Mouse (Mus musculus): ENCODE measurements around the gene Cenpn. TPM values are rescaled to one million over a fixed set of nuclear protein-coding genes. Genes with fewer than 3 reads are reported as not detected.

Gene Cenpn
- polyA plus RNA-seq, 1 experiment from 2014 or later: 5.7 TPM

DNA sequence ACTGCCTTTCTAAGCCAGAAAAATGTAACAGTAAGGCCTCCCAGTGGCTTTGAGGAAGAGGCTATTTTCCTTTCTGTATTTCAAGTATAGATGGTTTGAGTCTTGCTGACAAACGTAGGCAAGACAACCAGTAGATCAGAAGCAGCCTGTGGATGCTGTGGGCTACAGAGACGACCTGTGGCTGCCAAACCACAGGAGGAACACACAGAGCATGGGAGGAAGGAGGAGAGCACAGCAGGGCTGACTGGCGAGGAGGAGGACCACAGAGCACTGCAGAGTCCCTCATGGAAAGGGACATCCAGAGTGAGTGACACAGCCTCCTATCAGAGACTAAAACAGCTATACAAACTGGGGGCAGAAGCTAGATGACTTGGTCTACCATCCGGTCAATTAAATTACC is 16.3 kb upstream of the Cenpn start:
- peaks cover 5% of the 10 kb centered on the region; the same call in 1 of the 2 replicates for H3K36me3 ChIP-seq (ENCODE audit: control insufficient read depth, insufficient read depth)
- WGBS: 84% methylated on average over 4 of the region's 4 CpGs
- ATAC-seq: no peak
- no peak for TF ChIP-seq CTCF (IDR thresholded peaks at IDR 0.05; ENCODE audit: low read depth)
- no peaks in the 10 kb centered on the region for H3K4me1 ChIP-seq (replicated peaks; ENCODE audit: control insufficient read depth, insufficient read depth, low read length)
- H3K4me3 ChIP-seq (ENCODE audit: low read depth, low read length): no peak overlapping the region
- H3K27me3 ChIP-seq (replicated peaks; ENCODE audit: control insufficient read depth, insufficient read depth, low read length): no peaks in the 10 kb centered on the region
- H3K4me2 ChIP-seq (replicated peaks; ENCODE audit: low read depth): no peak overlapping the region
- H3K27ac ChIP-seq (ENCODE audit: low read depth, low read length): no peak overlapping the region
- H3K9me3 ChIP-seq (ENCODE audit: control insufficient read depth): no peaks in the 10 kb centered on the region
- H3K9ac ChIP-seq (ENCODE audit: low read depth, low read length): no peak overlapping the region

DNA sequence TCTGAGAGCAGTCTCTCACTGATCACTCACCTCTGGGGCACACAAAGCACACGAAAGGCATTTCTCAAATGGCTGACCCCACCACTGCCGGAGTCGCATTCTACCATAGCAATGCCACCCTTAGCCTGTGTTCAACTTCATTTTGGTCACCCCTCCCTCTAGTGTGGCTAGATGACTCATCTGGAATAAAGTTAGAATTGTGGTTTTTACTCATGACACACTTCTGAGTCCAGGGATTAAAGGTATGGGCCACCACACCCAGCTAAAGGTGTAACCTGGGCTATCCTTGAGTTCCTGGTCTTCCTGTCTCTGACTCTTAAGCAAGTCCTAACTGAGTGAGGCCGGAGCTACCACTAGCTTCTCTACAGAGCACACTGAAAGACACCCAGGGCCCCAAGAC is 15.7 kb upstream of the Cenpn start:
- Histone ChIP-seq H3K4me2 (replicated peaks; ENCODE audit: low read depth) (no peak overlapping the region), H3K27me3 (replicated peaks; ENCODE audit: control insufficient read depth, insufficient read depth, low read length) (no peaks in the 10 kb centered on the region), H3K9ac (ENCODE audit: low read depth, low read length) (no peak overlapping the region), H3K4me1 (replicated peaks; ENCODE audit: control insufficient read depth, insufficient read depth, low read length) (no peaks in the 10 kb centered on the region), H3K9me3 (ENCODE audit: control insufficient read depth) (no peaks in the 10 kb centered on the region), H3K4me3 (ENCODE audit: low read depth, low read length) (no peak overlapping the region), H3K36me3 (ENCODE audit: control insufficient read depth, insufficient read depth) (peaks cover 10% of the 10 kb centered on the region; the same call in 1 of the 2 replicates), H3K27ac (ENCODE audit: low read depth, low read length) (no peak overlapping the region)
- no peak for ATAC-seq
- no peak for TF ChIP-seq CTCF (IDR thresholded peaks at IDR 0.05; ENCODE audit: low read depth)
- 92% methylated on average over 4 of the region's 4 CpGs for WGBS

DNA sequence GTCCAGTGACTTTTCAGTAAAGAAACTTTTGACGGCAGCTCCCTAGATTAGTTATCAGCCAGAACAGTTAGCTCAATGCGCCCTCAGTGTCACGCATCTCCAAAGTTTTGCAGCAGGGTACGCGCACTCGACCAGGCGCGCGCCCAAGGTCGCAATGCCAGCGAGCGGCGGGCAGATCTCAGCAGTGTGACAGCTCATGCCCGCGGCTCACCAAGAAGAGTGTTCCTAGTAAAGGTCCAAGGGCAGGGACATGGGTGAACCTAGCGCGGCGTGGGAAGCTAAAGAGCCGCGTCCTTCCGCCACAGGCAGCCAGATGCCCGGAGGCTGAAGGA is 559 bp upstream of the Cenpn start:
- no peaks in the 10 kb centered on the region for H3K27me3 ChIP-seq (replicated peaks; ENCODE audit: control insufficient read depth, insufficient read depth, low read length)
- no peaks in the 10 kb centered on the region for H3K9me3 ChIP-seq (ENCODE audit: control insufficient read depth)
- H3K9ac ChIP-seq (ENCODE audit: low read depth, low read length): peak overlapping the region; percentile 80
- ATAC-seq: peak; percentile 68
- peak overlapping the region; percentile 94 for H3K4me3 ChIP-seq (ENCODE audit: low read depth, low read length)
- peak overlapping the region; percentile 89 for H3K4me2 ChIP-seq (replicated peaks; ENCODE audit: low read depth)
- no peak for TF ChIP-seq CTCF (IDR thresholded peaks at IDR 0.05; ENCODE audit: low read depth)
- H3K27ac ChIP-seq (ENCODE audit: low read depth, low read length): peak overlapping the region; percentile 88
- no peaks in the 10 kb centered on the region; the same call in 1 of the 2 replicates for H3K36me3 ChIP-seq (ENCODE audit: control insufficient read depth, insufficient read depth)
- H3K4me1 ChIP-seq (replicated peaks; ENCODE audit: control insufficient read depth, insufficient read depth, low read length): peaks cover 9% of the 10 kb centered on the region; the same call in 1 of the 2 replicates
- WGBS: 0% methylated on average over 22 of the region's 22 CpGs

DNA sequence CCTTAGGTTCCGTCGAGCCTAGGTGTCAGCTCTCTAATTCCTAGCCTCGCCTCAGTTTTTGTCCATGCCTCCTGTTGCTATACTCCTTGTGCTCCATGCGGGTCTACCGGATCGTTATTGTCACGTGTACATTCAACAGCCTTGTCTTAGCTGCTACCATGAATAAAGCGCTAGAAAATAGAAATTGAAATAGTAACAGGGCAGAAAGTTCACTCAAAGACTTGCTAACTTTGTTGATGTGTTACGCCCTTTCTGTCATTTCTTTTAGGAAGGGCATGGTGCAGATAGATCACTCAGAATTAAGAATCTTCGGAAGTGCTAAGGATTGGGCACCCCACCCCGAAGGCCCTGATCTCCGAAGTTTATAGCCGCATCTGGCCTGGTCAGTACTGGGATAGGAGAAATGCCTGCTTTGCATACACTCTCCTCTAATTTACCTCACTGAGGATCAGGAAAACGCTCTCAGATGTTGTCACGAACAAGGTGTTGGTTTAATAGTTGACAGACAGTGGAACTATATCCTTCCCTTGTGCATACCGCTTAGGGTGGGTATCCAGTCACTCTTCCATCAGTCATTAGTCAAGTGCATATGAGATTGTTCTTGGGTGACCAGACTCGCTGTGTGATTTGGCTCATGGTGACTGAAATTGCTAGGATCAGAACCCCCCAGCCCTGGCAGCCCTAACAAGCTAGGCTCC is 679 bp downstream of the Cenpn start:
- 0 out of 2 replicates have a peak overlapping the region, but pooled peaks have one; percentile 88 for H3K27ac ChIP-seq (ENCODE audit: low read depth, low read length)
- ATAC-seq: no peak
- no peak for TF ChIP-seq CTCF (IDR thresholded peaks at IDR 0.05; ENCODE audit: low read depth)
- no peaks in the 10 kb centered on the region for H3K9me3 ChIP-seq (ENCODE audit: control insufficient read depth)
- 20% methylated on average over 17 of the region's 17 CpGs for WGBS
- peak overlapping the region; percentile 89 for H3K4me2 ChIP-seq (replicated peaks; ENCODE audit: low read depth)
- peak overlapping the region; percentile 80 for H3K9ac ChIP-seq (ENCODE audit: low read depth, low read length)
- peaks cover 9% of the 10 kb centered on the region; the same call in 1 of the 2 replicates for H3K4me1 ChIP-seq (replicated peaks; ENCODE audit: control insufficient read depth, insufficient read depth, low read length)
- no peaks in the 10 kb centered on the region for H3K36me3 ChIP-seq (ENCODE audit: control insufficient read depth, insufficient read depth)
- H3K4me3 ChIP-seq (ENCODE audit: low read depth, low read length): peak overlapping the region; percentile 94
- H3K27me3 ChIP-seq (replicated peaks; ENCODE audit: control insufficient read depth, insufficient read depth, low read length): no peaks in the 10 kb centered on the region

DNA sequence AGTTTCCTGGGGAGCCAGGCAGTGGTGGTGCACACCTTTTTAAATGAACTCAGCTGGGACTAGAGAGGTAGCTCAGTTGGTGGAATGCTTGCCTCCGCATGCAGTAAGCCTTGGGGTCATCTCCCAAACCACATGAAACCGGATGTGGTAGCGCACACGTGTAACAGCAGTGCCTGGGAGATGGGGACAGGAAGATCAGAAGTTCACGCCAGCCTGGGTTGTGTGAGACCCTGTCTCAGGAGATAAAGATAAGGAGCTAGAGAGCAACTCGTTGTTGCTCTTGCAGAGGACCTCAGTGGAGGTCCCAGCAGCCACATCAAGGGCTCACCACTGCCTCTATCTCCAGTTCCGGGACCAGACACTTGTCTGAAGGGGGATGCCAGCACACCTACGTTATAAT is 2.0 kb downstream of the Cenpn start:
- no peaks in the 10 kb centered on the region for H3K27me3 ChIP-seq (replicated peaks; ENCODE audit: control insufficient read depth, insufficient read depth, low read length)
- peaks cover 9% of the 10 kb centered on the region; the same call in 1 of the 2 replicates for H3K4me1 ChIP-seq (replicated peaks; ENCODE audit: control insufficient read depth, insufficient read depth, low read length)
- no peaks in the 10 kb centered on the region for H3K36me3 ChIP-seq (ENCODE audit: control insufficient read depth, insufficient read depth)
- H3K4me2 ChIP-seq (replicated peaks; ENCODE audit: low read depth): no peak overlapping the region
- no peak for ATAC-seq
- no peak overlapping the region for H3K4me3 ChIP-seq (ENCODE audit: low read depth, low read length)
- no peak overlapping the region for H3K9ac ChIP-seq (ENCODE audit: low read depth, low read length)
- no peaks in the 10 kb centered on the region for H3K9me3 ChIP-seq (ENCODE audit: control insufficient read depth)
- H3K27ac ChIP-seq (ENCODE audit: low read depth, low read length): no peak overlapping the region
- no peak for TF ChIP-seq CTCF (IDR thresholded peaks at IDR 0.05; ENCODE audit: low read depth)
- WGBS: 91% methylated on average over 8 of the region's 8 CpGs

DNA sequence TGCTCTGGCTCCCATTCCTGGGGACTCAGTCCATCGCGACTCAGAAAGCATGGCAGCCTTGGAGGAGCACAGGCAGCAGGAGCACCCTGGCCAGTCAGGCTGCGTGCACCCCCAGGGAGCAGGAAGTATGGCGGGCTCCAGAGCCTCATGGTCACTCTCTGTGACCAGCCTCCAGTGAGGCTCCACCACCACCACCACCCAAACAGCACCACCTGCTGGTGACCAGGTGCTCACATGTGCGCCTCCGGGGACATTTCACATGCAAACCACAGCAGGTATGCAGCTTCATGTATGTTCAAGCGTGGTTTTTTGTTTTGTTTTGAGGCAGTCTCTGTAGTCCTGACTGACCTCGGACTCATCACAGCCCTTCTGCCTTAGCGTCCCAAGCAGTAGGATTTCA is 6.3 kb downstream of the Cenpn start:
- Histone ChIP-seq H3K9ac (ENCODE audit: low read depth, low read length) (no peak overlapping the region), H3K4me1 (replicated peaks; ENCODE audit: control insufficient read depth, insufficient read depth, low read length) (no peaks in the 10 kb centered on the region), H3K4me3 (ENCODE audit: low read depth, low read length) (no peak overlapping the region), H3K36me3 (ENCODE audit: control insufficient read depth, insufficient read depth) (peaks cover 3% of the 10 kb centered on the region), H3K27me3 (replicated peaks; ENCODE audit: control insufficient read depth, insufficient read depth, low read length) (no peaks in the 10 kb centered on the region), H3K27ac (ENCODE audit: low read depth, low read length) (no peak overlapping the region), H3K9me3 (ENCODE audit: control insufficient read depth) (no peaks in the 10 kb centered on the region), H3K4me2 (replicated peaks; ENCODE audit: low read depth) (no peak overlapping the region)
- TF ChIP-seq CTCF (IDR thresholded peaks at IDR 0.05; ENCODE audit: low read depth): peak; percentile 77
- WGBS: 80% methylated on average over 9 of the region's 9 CpGs
- no peak for ATAC-seq
